Mouse (Mus musculus): ENCODE measurements around the gene Psma3. TPM values are rescaled to one million over a fixed set of nuclear protein-coding genes. Genes with fewer than 3 reads are reported as not detected.

The Psma3 gene
- polyA plus RNA-seq, 1 experiment from 2014 or later = 248 TPM

DNA sequence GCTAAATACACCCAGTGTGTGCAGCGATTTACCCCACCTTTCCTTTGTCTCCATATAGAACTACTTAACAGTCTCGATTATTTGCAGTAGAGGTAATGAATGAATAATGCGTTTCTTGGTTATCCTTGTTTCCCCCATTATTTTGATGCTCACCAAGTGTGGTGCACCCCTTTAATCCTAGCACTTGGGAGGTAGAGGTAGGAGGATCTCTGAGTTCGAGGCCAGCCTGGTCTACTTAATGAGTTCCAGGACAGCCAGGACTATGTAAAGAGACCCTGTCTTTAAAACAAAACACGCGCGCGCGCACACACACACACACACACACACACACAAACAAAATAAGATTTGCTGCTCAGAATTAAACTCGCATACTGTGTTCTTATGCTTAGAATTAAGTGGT lies 985 bp downstream of the Psma3 start:
- H3K36me3 ChIP-seq (ENCODE audit: inconsistent target) = peaks cover 15% of the 10 kb centered on the region
- peak overlapping the region; percentile 89 for H3K4me3 ChIP-seq (ENCODE audit: inconsistent target)
- peaks cover 55% of the 10 kb centered on the region for H3K79me2 ChIP-seq (ENCODE audit: inconsistent target)
- peak overlapping the region; percentile 71 for H3K27ac ChIP-seq
- 16% methylated on average over 10 of the region's 10 CpGs for WGBS (ENCODE audit: missing documents)

DNA sequence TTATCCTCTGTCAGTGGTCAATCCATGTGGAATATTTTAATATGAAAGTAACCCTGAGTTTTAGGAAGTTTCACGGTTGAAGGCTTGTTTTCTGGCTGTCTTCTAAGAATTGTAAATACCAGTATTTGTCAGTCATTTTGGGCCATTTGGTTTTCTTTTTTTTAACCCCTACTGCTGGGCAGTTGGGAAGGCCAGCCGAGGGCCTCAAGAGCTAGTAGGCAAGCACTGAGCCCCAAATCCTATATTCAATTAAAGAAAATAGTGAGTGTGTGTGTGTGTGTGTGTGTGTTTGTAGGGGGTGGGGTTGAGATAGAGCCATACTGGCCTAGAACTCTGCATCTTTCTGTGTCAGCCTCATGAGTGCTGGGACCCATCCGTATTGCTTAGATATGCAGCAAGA lies 1.5 kb downstream of the Psma3 start:
- Histone ChIP-seq H3K79me2 (ENCODE audit: inconsistent target) (peaks cover 60% of the 10 kb centered on the region), H3K4me3 (ENCODE audit: inconsistent target) (peak overlapping the region; percentile 89), H3K27ac (peak overlapping the region; percentile 71; the same call in 1 of the 2 replicates), H3K36me3 (ENCODE audit: inconsistent target) (peaks cover 20% of the 10 kb centered on the region)
- 42% methylated on average over 3 of the region's 3 CpGs for WGBS (ENCODE audit: missing documents)

DNA sequence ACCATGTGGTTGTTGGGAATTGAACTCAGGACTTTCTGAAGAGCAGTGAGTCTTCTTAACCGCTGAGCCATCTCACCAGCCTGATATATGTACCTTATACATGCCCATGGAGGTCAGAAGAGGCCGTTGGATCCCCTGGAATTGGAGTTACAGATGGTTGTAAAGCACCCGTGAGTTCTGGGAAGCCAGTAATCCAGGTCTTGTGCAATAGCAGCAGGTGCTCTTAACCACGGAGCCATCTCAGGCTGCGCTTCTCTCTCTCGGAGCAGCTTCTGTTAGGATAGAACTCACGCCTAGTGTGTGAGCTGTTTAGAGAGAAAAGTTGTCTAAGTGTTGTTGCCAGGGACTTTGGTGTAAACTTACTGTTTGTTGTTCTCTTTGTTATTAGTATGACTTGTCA lies 3.9 kb downstream of the Psma3 start:
- WGBS (ENCODE audit: missing documents) = 45% methylated on average over 6 of the region's 7 CpGs
- Histone ChIP-seq H3K36me3 (ENCODE audit: inconsistent target) (peaks cover 40% of the 10 kb centered on the region), H3K4me3 (ENCODE audit: inconsistent target) (no peak overlapping the region), H3K79me2 (ENCODE audit: inconsistent target) (peaks cover 84% of the 10 kb centered on the region), H3K27ac (no peak overlapping the region)

DNA sequence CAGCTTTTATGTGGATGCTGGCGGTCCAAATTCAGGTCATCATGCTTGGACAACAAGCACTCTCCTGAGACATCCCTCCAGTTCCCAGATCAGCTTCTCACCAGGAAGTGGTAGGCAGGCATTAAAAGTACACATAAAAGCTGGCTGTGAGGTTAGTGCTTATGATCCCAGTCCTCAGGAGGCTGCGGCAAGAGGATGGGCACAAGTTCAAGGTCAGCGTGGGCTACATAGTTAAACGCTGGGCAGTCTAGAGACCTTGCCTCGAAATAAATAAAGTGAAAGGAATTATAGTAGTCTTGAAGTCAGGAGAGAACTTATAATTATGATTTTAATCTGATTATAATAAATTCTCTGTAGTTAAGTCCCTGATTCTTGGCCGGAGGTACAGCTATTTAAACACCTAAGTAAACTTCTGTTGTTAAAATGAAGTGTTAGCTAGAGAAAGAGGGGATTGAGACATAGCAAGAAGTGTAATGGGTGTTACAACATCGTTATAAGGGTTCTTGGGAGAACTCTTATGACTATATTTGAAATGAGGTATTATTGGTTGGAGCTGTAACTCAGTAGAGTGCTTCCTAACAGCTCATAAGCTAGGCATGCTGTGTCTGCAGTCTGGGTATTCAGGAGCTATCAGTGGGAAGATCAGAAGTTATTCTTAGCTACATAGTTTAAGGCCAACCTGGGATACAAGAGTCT lies 10.6 kb downstream of the Psma3 start:
- Histone ChIP-seq H3K4me3 (ENCODE audit: inconsistent target) (no peak overlapping the region), H3K36me3 (ENCODE audit: inconsistent target) (peaks cover 88% of the 10 kb centered on the region), H3K79me2 (ENCODE audit: inconsistent target) (peaks cover 82% of the 10 kb centered on the region), H3K27ac (no peak overlapping the region)
- WGBS (ENCODE audit: missing documents) = 95% methylated on average over 7 of the region's 7 CpGs

DNA sequence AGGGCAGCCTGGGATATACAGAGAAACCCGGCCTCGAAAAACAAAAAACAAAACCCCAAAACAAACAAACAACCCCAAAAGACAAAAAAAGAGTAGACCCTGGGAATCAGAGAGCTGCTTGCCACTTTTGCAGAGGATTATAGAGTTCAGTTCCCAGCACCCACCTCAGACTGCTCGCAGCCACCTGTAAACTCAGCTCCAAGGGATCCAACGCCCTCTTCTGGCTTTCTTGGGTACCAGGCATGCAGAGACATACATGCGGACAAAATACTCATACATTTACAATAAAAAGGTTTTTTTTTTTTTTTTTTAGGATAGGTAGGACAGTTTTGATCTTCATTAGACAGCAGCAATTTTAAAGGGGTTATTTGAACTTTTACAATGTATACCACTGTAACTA lies 22.8 kb downstream of the Psma3 start:
- peaks cover 29% of the 10 kb centered on the region; the same call in 1 of the 2 replicates for H3K36me3 ChIP-seq (ENCODE audit: inconsistent target)
- WGBS (ENCODE audit: missing documents) = 98% methylated on average over 4 of the region's 5 CpGs
- no peak overlapping the region for H3K4me3 ChIP-seq (ENCODE audit: inconsistent target)
- H3K27ac ChIP-seq = no peak overlapping the region
- H3K79me2 ChIP-seq (ENCODE audit: inconsistent target) = peaks cover 38% of the 10 kb centered on the region

DNA sequence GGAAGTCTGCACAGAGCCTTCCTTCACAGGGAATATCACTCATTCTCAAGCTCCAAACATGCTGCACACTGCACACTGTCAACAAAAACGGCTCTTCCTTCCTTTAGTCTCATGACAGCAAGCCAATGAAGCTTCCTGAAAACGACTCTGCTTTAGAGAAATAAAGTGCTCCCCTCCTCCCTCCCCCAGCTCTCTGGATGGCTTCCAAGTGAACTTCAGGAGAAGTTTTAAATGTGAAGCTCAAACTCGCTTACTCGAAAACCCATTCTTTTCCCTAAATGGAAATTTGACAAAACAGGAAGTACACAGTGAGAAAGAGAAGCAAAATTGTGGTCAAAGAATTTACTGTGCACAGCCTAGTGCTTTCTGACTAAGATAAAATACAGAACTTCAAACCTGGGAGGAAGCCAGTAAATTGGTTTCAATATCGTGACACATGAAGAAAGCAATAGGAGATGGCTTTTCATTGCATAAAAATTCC lies 25.0 kb downstream of the Psma3 start:
- H3K79me2 ChIP-seq (ENCODE audit: inconsistent target) = peaks cover 32% of the 10 kb centered on the region
- no peak overlapping the region; the same call in 1 of the 2 replicates for H3K4me3 ChIP-seq (ENCODE audit: inconsistent target)
- 0% methylated on average over 5 of the region's 5 CpGs for WGBS (ENCODE audit: missing documents)
- peak overlapping the region; percentile 86 for H3K27ac ChIP-seq
- H3K36me3 ChIP-seq (ENCODE audit: inconsistent target) = peaks cover 17% of the 10 kb centered on the region; the same call in 1 of the 2 replicates

DNA sequence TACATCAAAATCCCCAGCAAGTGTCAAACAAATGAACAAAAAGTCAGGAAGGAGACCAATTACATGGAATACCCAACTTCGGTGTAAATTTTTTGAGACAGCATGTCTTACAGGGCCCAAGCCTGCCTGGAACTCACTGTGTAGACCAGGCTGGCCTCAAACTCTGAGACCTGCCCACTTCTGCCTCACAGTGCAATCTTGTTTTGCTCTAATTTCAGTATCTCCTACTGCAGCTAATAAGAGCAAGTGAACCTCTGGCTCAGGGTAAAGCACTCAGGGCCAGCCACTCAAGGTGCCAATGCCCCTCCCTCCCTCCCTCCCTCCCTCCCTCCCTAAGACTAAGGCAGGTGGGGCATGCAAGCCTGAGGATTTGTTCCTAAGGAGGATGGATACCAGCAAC lies 25.9 kb downstream of the Psma3 start:
- WGBS (ENCODE audit: missing documents) = 33% methylated on average over 1 of the region's 1 CpGs
- Histone ChIP-seq H3K4me3 (ENCODE audit: inconsistent target) (no peak overlapping the region), H3K36me3 (ENCODE audit: inconsistent target) (peaks cover 19% of the 10 kb centered on the region), H3K27ac (peak overlapping the region; percentile 86), H3K79me2 (ENCODE audit: inconsistent target) (peaks cover 26% of the 10 kb centered on the region)

DNA sequence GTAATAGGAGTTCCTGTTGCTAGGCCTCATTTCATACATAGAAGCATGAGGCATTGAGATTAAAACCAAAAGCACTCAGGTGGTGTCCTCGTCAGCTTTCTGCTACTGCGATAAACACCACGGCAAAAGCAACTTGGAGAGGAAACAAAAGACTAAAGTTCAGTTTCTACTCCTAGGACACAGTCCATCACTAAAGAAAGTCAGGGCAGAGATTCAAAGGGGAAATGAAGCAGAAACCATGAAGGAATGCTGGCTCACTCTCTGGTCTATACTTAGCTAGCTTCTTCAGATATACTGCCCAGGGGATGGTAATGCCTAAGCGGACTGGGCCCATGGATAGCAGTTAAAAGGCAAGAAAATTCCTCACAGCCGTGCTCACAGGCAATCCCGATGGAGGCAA lies 27.0 kb downstream of the Psma3 start:
- H3K27ac ChIP-seq = peak overlapping the region; percentile 86; the same call in 1 of the 2 replicates
- WGBS (ENCODE audit: missing documents) = 82% methylated on average over 6 of the region's 6 CpGs
- H3K79me2 ChIP-seq (ENCODE audit: inconsistent target) = peaks cover 27% of the 10 kb centered on the region
- no peak overlapping the region for H3K4me3 ChIP-seq (ENCODE audit: inconsistent target)
- peaks cover 26% of the 10 kb centered on the region for H3K36me3 ChIP-seq (ENCODE audit: inconsistent target)

DNA sequence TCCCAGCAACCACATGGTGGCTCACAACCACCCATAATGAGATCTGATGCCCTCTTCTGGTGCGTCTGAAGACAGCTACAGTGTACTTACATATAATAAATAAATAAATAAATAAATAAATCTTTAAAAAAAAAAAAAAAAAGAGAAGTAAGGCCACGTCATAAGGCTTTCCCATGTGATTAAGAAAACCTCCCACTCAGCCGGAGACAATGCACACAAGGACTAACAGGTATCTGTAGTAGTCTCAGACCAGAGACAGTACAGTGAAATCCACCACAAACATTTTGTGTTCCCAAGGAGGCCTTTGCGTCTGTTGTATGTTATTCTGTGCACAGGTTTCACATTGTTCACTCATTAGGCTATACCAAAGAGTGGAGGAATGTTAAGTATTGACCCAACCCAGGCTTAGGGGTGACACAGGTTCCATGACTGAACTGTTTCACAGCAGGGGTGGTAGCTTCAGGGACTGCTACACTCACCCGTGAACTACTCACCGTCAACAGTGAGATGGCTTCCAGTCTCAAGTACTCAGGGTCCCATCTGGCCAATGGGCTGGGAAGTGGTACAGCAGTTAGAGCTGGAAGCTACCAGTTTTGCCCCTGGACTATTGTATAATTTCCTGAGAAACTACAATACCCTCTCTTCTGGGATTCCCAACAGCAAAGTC lies 29.5 kb downstream of the Psma3 start:
- H3K79me2 ChIP-seq (ENCODE audit: inconsistent target) = peaks cover 34% of the 10 kb centered on the region
- WGBS (ENCODE audit: missing documents) = 73% methylated on average over 5 of the region's 6 CpGs
- H3K4me3 ChIP-seq (ENCODE audit: inconsistent target) = no peak overlapping the region
- peak overlapping the region; percentile 2; the same call in 1 of the 2 replicates for H3K27ac ChIP-seq
- peaks cover 24% of the 10 kb centered on the region for H3K36me3 ChIP-seq (ENCODE audit: inconsistent target)

GRCm38 (mm10) chr12:71006141-71006540 lies 31.7 kb downstream of the Psma3 start:
- Histone ChIP-seq H3K79me2 (ENCODE audit: inconsistent target) (peaks cover 57% of the 10 kb centered on the region), H3K36me3 (ENCODE audit: inconsistent target) (peaks cover 39% of the 10 kb centered on the region), H3K4me3 (ENCODE audit: inconsistent target) (no peak overlapping the region), H3K27ac (peak overlapping the region; percentile 14)
- 37% methylated on average over 6 of the region's 6 CpGs for WGBS (ENCODE audit: missing documents)

DNA sequence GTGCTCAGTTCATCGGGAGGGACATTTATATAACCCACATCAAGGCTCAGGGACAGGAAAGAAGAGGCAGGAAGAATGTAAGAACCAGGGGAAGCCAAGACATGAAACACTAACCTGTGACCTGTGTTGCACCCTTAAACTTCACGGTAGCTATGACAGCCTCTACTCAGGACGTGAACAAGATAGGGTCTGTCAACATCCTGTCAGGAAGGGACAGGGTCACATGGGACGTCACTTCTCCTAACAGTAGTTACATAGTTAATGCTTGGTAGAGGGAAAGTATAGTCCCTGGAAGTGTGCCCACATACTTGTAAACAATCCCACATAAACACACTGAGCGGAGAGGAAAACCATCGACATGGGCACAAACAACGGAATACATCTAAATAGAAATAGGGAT lies 32.5 kb downstream of the Psma3 start:
- no peak overlapping the region for H3K4me3 ChIP-seq (ENCODE audit: inconsistent target)

DNA sequence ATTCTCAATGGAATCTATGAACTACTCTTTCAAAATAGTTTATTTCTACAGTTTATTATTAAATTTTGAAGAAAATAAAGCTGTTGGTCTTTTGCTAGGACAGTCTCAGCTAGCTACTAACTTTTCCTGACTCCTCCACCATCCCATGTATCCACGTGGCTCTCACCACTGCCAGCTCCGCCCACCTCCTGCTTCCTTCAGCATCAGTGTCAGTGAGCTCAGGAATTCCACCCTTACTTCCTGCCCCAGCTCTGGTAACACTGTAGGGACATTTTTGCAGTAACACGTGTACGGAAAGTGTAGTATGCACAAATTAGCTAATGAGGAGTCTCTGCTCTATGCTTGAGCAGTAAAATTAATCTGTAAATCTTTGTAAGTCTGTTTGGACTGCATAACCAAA lies 35.3 kb downstream of the Psma3 start:
- Histone ChIP-seq H3K4me3 (ENCODE audit: inconsistent target) (no peak overlapping the region), H3K79me2 (ENCODE audit: inconsistent target) (peaks cover 93% of the 10 kb centered on the region), H3K36me3 (ENCODE audit: inconsistent target) (peaks cover 41% of the 10 kb centered on the region), H3K27ac (no peak overlapping the region)
- WGBS (ENCODE audit: missing documents) = 77% methylated on average over 4 of the region's 4 CpGs

More for the DNA sequence above, 32.5 kb downstream of the Psma3 start:
- H3K36me3 ChIP-seq (ENCODE audit: inconsistent target) = peaks cover 44% of the 10 kb centered on the region
- WGBS (ENCODE audit: missing documents) = 48% methylated on average over 7 of the region's 7 CpGs
- peak overlapping the region; percentile 14 for H3K27ac ChIP-seq
- peaks cover 64% of the 10 kb centered on the region for H3K79me2 ChIP-seq (ENCODE audit: inconsistent target)

GRCm38 (mm10) chr12:71014845-71015362 lies 40.5 kb downstream of the Psma3 start:
- Histone ChIP-seq H3K79me2 (ENCODE audit: inconsistent target) (peaks cover 83% of the 10 kb centered on the region), H3K4me3 (ENCODE audit: inconsistent target) (peak overlapping the region; percentile 89), H3K27ac (peak overlapping the region; percentile 73), H3K36me3 (ENCODE audit: inconsistent target) (peaks cover 24% of the 10 kb centered on the region)
- 3% methylated on average over 31 of the region's 32 CpGs for WGBS (ENCODE audit: missing documents)

DNA sequence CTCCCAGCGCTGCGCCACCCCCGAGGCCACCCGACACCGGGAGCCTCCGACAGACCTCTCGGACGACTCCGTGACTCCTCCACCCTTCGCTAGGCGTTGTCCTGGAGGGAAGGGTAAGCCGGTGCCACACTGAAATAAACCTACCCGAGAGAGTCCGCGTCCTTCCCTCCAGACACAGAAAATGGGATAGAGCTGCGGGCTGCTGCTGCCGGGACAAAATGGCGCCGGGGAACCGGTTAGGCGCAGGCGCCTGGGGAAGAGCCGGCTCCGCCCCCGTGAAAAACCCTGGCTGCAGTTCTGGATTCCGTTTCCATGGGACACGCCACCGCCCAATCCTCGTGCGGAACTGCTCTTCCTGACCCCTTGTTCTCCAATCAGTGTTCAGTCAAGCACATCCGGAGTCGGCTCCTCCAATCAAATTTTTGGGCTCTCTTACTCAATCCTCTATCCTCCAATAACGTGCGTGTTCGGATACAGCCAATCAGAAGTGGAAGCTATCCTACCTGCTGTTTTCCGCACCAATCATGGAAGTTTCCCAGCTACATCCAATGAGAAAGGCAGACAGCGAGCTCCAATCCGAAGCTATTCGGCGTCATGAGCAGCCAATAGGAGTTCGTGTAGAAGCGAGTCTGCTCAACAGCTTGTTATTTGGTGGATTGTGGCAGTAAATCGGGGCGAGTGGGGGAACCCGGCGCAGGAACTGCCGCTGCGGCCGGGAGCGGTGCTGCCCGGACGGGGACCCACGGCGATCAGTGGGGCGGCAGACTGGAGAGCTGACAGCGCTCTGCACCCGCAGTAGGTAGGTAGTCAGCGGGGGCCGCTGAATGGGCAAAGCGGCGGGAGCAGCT lies 41.2 kb downstream of the Psma3 start, which contains the start of gene Arid4a:
TSS of gene Arid4a (plus strand) at position 628 of the 848 bp plus-strand sequence.
- peak within 1 kb of the TSS; percentile 73 for H3K27ac ChIP-seq
- peaks cover 26% of the 10 kb centered on the region for H3K36me3 ChIP-seq (ENCODE audit: inconsistent target)
- WGBS (ENCODE audit: missing documents) = under 1% methylated on average over 59 of the region's 61 CpGs
- peaks cover 83% of the 10 kb centered on the region for H3K79me2 ChIP-seq (ENCODE audit: inconsistent target)
- peak within 1 kb of the TSS; percentile 89 for H3K4me3 ChIP-seq (ENCODE audit: inconsistent target)

All from macrophage (primary cell).